Mouse (Mus musculus) liver, embryonic 15.5 days (tissue): Measurements from ENCODE around the gene Grb7. TPM values are rescaled to one million over a fixed set of nuclear protein-coding genes. Genes with fewer than 3 reads are reported as not detected.

ENCODE experiments used
- ATAC-seq: fragments of 200-750 bp; cut with Nextera tagmentation; 2 replicates; pipeline ENCODE4 v1.8.0; 2017; ENCODE audit warnings: moderate number of reproducible peaks, mild to moderate bottlenecking, moderate library complexity; ENCODE audit not compliant: insufficient read depth
- H3K27ac ChIP-seq: fragments of 300-500 bp; sonication (generic); replicated peaks from 2 replicates; pipeline ENCODE4 v1.5.1; 2015; ENCODE audit warnings: mild to moderate bottlenecking, inconsistent platforms
- H3K27me3 ChIP-seq: fragments of 300-500 bp; sonication (generic); 2 replicates; pipeline ENCODE4 v1.6.1; 2015; ENCODE audit warnings: mild to moderate bottlenecking, inconsistent platforms
- H3K36me3 ChIP-seq: fragments of 300-500 bp; sonication (generic); replicated peaks from 2 replicates; pipeline ENCODE4 v1.6.1; 2015; ENCODE audit warnings: moderate library complexity, mild to moderate bottlenecking, inconsistent platforms
- H3K4me1 ChIP-seq: fragments of 300-500 bp; sonication (generic); replicated peaks from 2 replicates; pipeline ENCODE4 v1.6.1; 2015; ENCODE audit warnings: inconsistent platforms
- H3K4me2 ChIP-seq: fragments of 300-500 bp; sonication (generic); 2 replicates; pipeline ENCODE4 v1.6.1; 2015; ENCODE audit warnings: moderate library complexity, mild to moderate bottlenecking, inconsistent platforms
- H3K4me3 ChIP-seq: fragments of 300-500 bp; sonication (generic); replicated peaks from 2 replicates; pipeline ENCODE4 v1.5.1; 2015; ENCODE audit warnings: mild to moderate bottlenecking, inconsistent platforms
- H3K9ac ChIP-seq: fragments of 300-500 bp; sonication (generic); 2 replicates; pipeline ENCODE4 v1.6.1; 2015; ENCODE audit warnings: moderate library complexity, mild to moderate bottlenecking, inconsistent platforms
- H3K9me3 ChIP-seq: fragments of 300-500 bp; sonication (generic); replicated peaks from 2 replicates; pipeline ENCODE4 v1.6.1; 2016; ENCODE audit warnings: inconsistent platforms
- WGBS: fragments of 180-500 bp; shearing (Covaris S2); methylation state at CpG from one replicate; pipeline ENCODE4 v1.1.7; 2015; ENCODE audit warnings: mixed read lengths; ENCODE audit not compliant: insufficient replicate concordance; 5-methylcytosine and 5-hydroxymethylcytosine counted together
- polyA plus RNA-seq: library from polyadenylated mRNA; unstranded; fragments of >200 nt; fragmentation: Nextera tagmentation; extraction: Ambion mirVana; gene quantifications from 2 replicates; pipeline ENCODE4 v1.2.1, GENCODE M21; 2015

Gene Grb7
- polyA plus RNA-seq, 1 experiment from 2014 or later, result 25.5 TPM

DNA sequence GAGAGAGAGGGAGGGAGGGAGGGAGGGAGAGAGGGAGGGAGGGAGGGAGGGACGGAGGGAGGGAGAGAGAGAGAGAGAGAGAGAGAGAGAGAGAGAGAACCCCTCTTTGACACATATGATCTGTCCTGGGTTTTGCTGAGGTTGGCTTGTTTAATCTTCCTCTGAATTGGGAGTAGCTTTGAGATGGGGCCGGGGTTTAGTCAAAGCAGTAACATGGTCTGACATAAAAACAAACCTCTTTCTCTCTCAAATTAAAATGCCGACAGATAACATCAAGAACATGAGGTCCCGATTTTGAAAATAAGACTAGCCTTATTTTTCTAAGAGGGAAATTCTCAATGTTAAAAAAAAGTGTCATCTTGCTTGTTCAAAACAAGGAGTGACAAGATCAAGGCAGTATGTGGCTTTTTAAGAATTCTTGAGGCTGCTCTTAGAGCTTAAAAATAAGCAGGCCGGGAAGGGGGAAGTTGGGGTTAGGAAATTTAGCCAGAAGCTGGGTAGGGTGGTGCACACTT is 41.4 kb downstream of the Grb7 start:
- no peak overlapping the region for H3K27ac ChIP-seq
- ATAC-seq, result no peak
- no peaks in the 10 kb centered on the region for H3K36me3 ChIP-seq
- H3K4me2 ChIP-seq, result no peak overlapping the region
- no peak overlapping the region for H3K9ac ChIP-seq
- H3K9me3 ChIP-seq, result no peaks in the 10 kb centered on the region
- no peaks in the 10 kb centered on the region for H3K4me1 ChIP-seq
- WGBS, result 40% methylated on average over 5 of the region's 5 CpGs
- H3K4me3 ChIP-seq, result no peak overlapping the region
- H3K27me3 ChIP-seq, result no peaks in the 10 kb centered on the region

GRCm38 (mm10) chr11:98488540-98489234 is 42.5 kb downstream of the Grb7 start:
- Histone ChIP-seq H3K4me3 (no peak overlapping the region), H3K27ac (no peak overlapping the region), H3K27me3 (no peaks in the 10 kb centered on the region), H3K9me3 (no peaks in the 10 kb centered on the region), H3K9ac (no peak overlapping the region), H3K4me1 (no peaks in the 10 kb centered on the region), H3K4me2 (no peak overlapping the region), H3K36me3 (no peaks in the 10 kb centered on the region)
- 71% methylated on average over 20 of the region's 20 CpGs for WGBS
- no peak for ATAC-seq

DNA sequence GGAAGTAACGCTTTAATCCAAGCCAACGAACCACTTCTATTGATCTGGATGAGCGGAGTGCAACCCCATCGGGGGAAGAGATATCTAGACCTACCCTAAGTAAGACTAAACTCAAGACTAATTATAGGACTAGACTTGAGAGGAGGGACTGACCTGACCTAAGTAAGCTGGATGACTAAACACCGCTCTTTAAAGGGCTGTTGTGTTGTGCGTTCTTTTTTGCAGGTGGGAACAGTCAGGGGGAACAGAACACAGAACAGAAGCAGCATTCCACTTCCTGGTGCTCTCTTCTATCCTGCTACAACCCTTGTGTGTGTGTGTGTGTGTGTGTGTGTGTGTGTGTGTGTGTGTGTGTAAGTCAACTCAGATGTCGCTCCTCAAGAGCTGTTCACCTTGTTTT is 45.4 kb downstream of the Grb7 start:
- Histone ChIP-seq H3K36me3 (no peaks in the 10 kb centered on the region), H3K27me3 (no peaks in the 10 kb centered on the region), H3K9me3 (no peaks in the 10 kb centered on the region), H3K4me3 (no peak overlapping the region), H3K4me1 (no peaks in the 10 kb centered on the region), H3K9ac (no peak overlapping the region), H3K27ac (no peak overlapping the region), H3K4me2 (no peak overlapping the region)
- 62% methylated on average over 7 of the region's 7 CpGs for WGBS
- ATAC-seq, result no peak

DNA sequence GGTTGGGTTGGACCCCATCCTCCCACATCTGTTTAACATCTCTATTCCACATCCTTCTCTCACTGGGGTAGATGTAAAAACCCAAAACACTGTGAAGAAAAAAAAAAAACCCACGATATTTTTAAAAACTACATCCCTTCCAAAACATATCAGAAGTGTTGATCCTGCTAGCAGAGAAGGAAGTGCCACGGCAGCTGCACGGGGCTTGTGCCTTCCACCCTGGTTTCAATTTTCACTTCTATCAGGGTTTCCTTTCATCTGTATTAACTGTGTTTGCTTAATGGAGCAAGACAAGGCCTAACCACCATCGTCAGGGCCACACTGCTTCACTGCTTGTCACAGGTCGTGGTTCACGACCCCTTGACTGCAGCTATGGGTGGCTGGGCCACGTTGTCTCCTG is 46.8 kb downstream of the Grb7 start:
- Histone ChIP-seq H3K4me2 (no peak overlapping the region), H3K4me3 (no peak overlapping the region), H3K9me3 (no peaks in the 10 kb centered on the region), H3K36me3 (no peaks in the 10 kb centered on the region), H3K9ac (no peak overlapping the region), H3K27me3 (0 out of 2 replicates have a peak, but pooled peaks cover 8% of the 10 kb centered on the region), H3K27ac (no peak overlapping the region), H3K4me1 (no peaks in the 10 kb centered on the region)
- no peak for ATAC-seq
- WGBS, result 22% methylated on average over 7 of the region's 7 CpGs

DNA sequence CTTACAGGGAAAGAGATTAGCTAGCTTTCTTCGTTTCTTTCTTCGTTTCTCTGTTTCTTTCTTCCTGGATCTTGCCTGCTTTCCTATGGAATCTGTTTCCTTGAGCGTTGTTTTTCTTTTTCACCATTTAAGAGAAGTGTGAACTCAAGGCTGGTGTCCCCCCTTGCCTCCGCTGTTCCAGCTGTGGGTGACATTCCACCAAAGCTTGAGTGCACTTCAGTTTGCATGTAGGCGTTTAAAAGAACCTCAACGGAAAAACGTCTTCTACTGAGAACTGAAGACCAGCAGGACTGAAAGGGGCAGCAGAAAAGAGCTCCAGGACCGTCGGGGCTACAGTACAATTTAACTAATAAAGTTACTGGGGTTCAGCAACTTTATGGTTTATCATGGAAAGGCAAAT is 47.2 kb downstream of the Grb7 start:
- Histone ChIP-seq H3K4me2 (no peak overlapping the region), H3K4me1 (no peaks in the 10 kb centered on the region), H3K9ac (no peak overlapping the region), H3K36me3 (no peaks in the 10 kb centered on the region), H3K4me3 (no peak overlapping the region), H3K27me3 (0 out of 2 replicates have a peak, but pooled peaks cover 8% of the 10 kb centered on the region), H3K27ac (no peak overlapping the region), H3K9me3 (no peaks in the 10 kb centered on the region)
- WGBS, result 58% methylated on average over 9 of the region's 9 CpGs
- ATAC-seq, result no peak

DNA sequence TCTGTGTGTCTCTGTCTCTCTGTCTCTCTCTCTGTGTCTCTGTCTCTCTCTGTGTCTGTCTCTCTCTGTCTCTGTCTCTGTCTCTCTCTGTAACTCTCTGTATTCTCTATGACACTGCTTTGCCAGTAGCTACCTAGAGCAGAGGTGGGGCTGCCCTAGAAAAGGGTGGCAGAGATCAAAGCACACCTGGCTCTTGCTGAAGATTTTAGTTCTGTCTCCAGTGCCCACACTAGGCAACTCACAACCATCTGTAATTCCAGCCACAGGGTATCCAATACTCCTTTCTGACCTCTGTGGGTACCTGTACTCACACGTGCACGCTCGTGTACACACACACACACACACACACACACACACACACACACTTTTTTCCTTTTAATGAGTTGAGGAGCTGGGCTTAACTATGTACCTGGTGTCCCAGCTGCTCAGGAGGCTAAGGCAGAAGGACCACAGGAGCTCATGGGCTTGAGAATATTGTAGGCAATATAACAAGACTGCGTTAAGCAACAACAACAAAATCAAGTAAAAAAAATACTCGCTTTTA is 49.1 kb downstream of the Grb7 start:
- no peaks in the 10 kb centered on the region for H3K9me3 ChIP-seq
- no peak for ATAC-seq
- H3K27me3 ChIP-seq, result 0 out of 2 replicates have a peak, but pooled peaks cover 8% of the 10 kb centered on the region

DNA sequence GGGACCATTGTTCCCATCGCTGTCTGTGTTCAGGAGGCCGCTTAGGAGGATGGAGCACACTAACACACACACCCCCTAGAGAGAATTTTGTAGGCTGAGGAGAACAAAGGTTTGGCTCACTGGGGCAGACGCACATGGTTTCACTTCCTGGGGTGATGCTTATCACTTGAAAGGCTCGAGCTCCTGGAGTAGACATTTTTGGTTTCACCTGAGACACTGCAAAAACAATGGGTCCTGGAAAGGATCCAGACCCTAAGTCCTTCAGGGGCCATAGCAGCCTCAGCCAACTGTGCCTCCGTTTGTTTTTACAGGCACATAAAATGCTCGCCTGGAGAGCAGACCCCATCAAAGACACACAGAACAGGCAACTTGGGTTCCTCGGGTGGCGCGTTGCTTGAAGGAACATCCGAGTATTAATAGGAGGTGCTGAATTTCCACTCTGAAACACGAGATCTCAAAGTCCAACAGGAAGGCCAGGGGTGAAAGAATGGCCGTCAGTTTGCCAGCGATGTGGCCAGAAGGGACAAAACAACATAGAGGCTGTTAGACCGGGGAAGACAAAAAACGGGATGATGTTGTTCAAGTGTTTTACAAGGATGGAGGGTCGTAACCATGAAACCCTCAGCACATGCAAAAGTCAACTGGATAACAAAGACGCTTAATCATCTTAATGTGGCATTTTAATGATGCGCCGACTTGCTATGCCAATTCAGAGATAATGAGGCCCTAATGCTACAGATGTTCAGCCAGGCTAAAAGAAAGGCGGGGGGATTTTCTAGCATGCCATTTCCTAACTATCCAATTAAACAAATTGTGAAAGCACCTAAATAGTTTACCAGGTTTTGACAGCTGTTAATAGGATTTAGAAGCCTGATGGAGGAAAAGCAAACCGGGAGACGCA is 51.4 kb downstream of the Grb7 start:
- Histone ChIP-seq H3K4me1 (no peaks in the 10 kb centered on the region), H3K27me3 (0 out of 2 replicates have a peak, but pooled peaks cover 8% of the 10 kb centered on the region), H3K9me3 (no peaks in the 10 kb centered on the region), H3K4me2 (no peak overlapping the region), H3K36me3 (no peaks in the 10 kb centered on the region), H3K4me3 (no peak overlapping the region), H3K27ac (no peak overlapping the region), H3K9ac (no peak overlapping the region)
- 46% methylated on average over 22 of the region's 22 CpGs for WGBS
- no peak for ATAC-seq

More for the DNA sequence above, 49.1 kb downstream of the Grb7 start:
- H3K27ac ChIP-seq, result no peak overlapping the region
- WGBS, result 64% methylated on average over 5 of the region's 5 CpGs
- H3K4me2 ChIP-seq, result no peak overlapping the region
- H3K36me3 ChIP-seq, result no peaks in the 10 kb centered on the region
- H3K4me3 ChIP-seq, result no peak overlapping the region
- H3K4me1 ChIP-seq, result no peaks in the 10 kb centered on the region
- H3K9ac ChIP-seq, result no peak overlapping the region

DNA sequence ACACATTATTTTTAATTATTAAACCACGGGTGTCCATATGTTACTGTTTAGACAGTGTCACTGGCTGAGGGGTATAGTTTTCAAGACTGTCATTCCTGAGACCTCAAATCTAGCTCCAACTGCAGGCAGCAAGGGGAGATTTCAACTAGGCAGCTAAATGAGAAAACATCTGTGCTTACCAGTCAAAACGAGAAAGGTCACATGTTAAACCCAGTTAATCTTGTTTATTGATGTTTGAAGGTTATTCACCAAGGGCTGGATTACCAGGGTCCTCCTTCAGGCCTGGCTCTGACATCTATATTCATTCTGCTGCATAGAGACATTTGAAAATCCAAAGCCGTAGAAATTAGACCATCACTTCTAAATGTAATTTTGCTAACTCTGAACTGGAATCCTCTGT is 58.7 kb downstream of the Grb7 start:
- H3K9me3 ChIP-seq, result no peaks in the 10 kb centered on the region
- no peaks in the 10 kb centered on the region for H3K4me1 ChIP-seq
- no peak overlapping the region for H3K27ac ChIP-seq
- no peaks in the 10 kb centered on the region for H3K27me3 ChIP-seq
- WGBS, result 51% methylated on average over 3 of the region's 3 CpGs
- H3K9ac ChIP-seq, result no peak overlapping the region
- no peak for ATAC-seq
- no peaks in the 10 kb centered on the region for H3K36me3 ChIP-seq
- no peak overlapping the region for H3K4me3 ChIP-seq
- no peak overlapping the region for H3K4me2 ChIP-seq

Other genes starting within 250 kb of the Grb7 start
- gene Cdk12, start 243.3 kb upstream of the Grb7 start, polyA plus RNA-seq, result 5.3 and 5.7 TPM in 2 replicates
- not detected in 2 replicates for gene Neurod2, start 116.7 kb upstream of the Grb7 start, polyA plus RNA-seq
- 0.59 and 0.93 TPM in 2 replicates for gene Ppp1r1b, start 98.0 kb upstream of the Grb7 start, polyA plus RNA-seq
- gene Stard3, start 88.0 kb upstream of the Grb7 start, polyA plus RNA-seq, result 16.4 and 19.6 TPM in 2 replicates
- gene Tcap, start 62.6 kb upstream of the Grb7 start, polyA plus RNA-seq, result 1.1 and 1.7 TPM in 2 replicates
- gene Pnmt, start 59.9 kb upstream of the Grb7 start, polyA plus RNA-seq, result not detected in 2 replicates
- 3.3 and 3.5 TPM in 2 replicates for gene Pgap3, start 45.9 kb upstream of the Grb7 start, polyA plus RNA-seq
- 2.0 and 2.3 TPM in 2 replicates for gene Erbb2, start 33.9 kb upstream of the Grb7 start, polyA plus RNA-seq
- 57.2 TPM in 2 replicates for gene Mien1, start 7.4 kb upstream of the Grb7 start, polyA plus RNA-seq
- gene Ikzf3, start 99.6 kb downstream of the Grb7 start, polyA plus RNA-seq, result 0.10 and 0.13 TPM in 2 replicates
- gene Zpbp2, start 104.7 kb downstream of the Grb7 start, polyA plus RNA-seq, result 0.62 and 0.79 TPM in 2 replicates
- gene Ormdl3, start 141.0 kb downstream of the Grb7 start, polyA plus RNA-seq, result 40.6 and 45.4 TPM in 2 replicates
- gene Lrrc3c, start 151.9 kb downstream of the Grb7 start, polyA plus RNA-seq, result not detected in 2 replicates
- gene Gm12355, start 179.3 kb downstream of the Grb7 start, polyA plus RNA-seq, result 0.38 and 0.44 TPM in 2 replicates
- gene Gsdma3, start 180.0 kb downstream of the Grb7 start, polyA plus RNA-seq, result not detected in 2 replicates
- not detected in 2 replicates for gene Gsdma2, start 200.4 kb downstream of the Grb7 start, polyA plus RNA-seq
- not detected in 2 replicates for gene Gsdma, start 218.0 kb downstream of the Grb7 start, polyA plus RNA-seq
- 102 and 109 TPM in 2 replicates for gene Psmd3, start 236.2 kb downstream of the Grb7 start, polyA plus RNA-seq